Comparison of ENCODE assay signal across 26 mouse cellular contexts in the genomic region with DNA sequence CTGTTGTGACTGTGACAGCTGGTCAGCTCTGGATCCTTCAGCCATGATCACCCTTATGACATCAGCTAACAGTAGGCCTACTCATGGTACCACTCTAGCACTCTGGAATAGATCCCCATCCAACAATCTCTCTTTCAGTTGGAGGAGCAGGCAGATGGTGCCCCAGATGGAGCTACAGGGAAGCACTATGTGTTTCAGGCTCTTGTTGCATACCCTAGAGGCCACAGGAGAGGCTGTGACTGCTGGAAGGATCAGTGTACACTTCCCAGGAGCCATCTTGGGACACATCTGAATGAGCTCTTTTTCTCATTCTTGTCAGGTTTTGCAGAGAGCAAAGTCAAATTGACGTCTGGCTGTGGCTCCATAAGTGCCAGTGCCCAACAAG. TPM values are rescaled to one million over a fixed set of nuclear protein-coding genes. Genes with fewer than 3 reads are reported as not detected.
DNase-seq lines count a peak whose midpoint lies in the region; ATAC-seq and TF ChIP-seq lines count a peak whose summit lies in the region.
"Had no signal": no experiment of that assay in that cellular context is flagged by ENCODE, and none has a peak within 500 bp of the region (broad histone marks: within the 10 kb centered on the region; RNA-seq: fewer than 3 reads in every experiment).

No protein-coding gene starts in this region.

- 61% methylated on average over 1 of the region's 1 CpGs for WGBS in forebrain, embryonic 16.5 days
- WGBS in forebrain, embryonic 12.5 days, result 75% methylated on average over 1 of the region's 1 CpGs
- WGBS in limb, embryonic 10.5 days, result 76% methylated on average over 1 of the region's 1 CpGs

- no peak overlapping the region for H3K4me2 ChIP-seq in forebrain, embryonic 16.5 days (ENCODE audit: low read length)
- no peak overlapping the region for H3K4me2 ChIP-seq in forebrain, embryonic 12.5 days
- H3K4me2 ChIP-seq: limb, embryonic 12.5 days; liver, embryonic 12.5 days had no signal

- no peaks in the 10 kb centered on the region for H3K9me3 ChIP-seq in forebrain, embryonic 16.5 days (ENCODE audit: control insufficient read depth, low read length)
- no peaks in the 10 kb centered on the region for H3K9me3 ChIP-seq in forebrain, embryonic 12.5 days
- H3K9me3 ChIP-seq in limb, embryonic 10.5 days (replicated peaks), result no peaks in the 10 kb centered on the region
- H3K9me3 ChIP-seq: limb, embryonic 12.5 days; liver, embryonic 12.5 days; megakaryocyte, embryonic 14.5 days had no signal

- no peaks in the 10 kb centered on the region for H3K36me3 ChIP-seq in forebrain, embryonic 16.5 days (ENCODE audit: control insufficient read depth, insufficient read depth)
- H3K36me3 ChIP-seq in forebrain, embryonic 12.5 days (replicated peaks), result no peaks in the 10 kb centered on the region
- no peaks in the 10 kb centered on the region for H3K36me3 ChIP-seq in limb, embryonic 10.5 days
- H3K36me3 ChIP-seq: limb, embryonic 12.5 days; liver, embryonic 12.5 days had no signal

- peak overlapping the region; percentile 16; the same call in 1 of the 2 replicates for H3K27ac ChIP-seq in forebrain, embryonic 16.5 days (ENCODE audit: low read length)
- H3K27ac ChIP-seq in forebrain, embryonic 12.5 days, result no peak overlapping the region
- H3K27ac ChIP-seq in limb, embryonic 10.5 days, result 0 out of 2 replicates have a peak overlapping the region, but pooled peaks have one; percentile 37
- H3K27ac ChIP-seq: limb, embryonic 12.5 days; liver, embryonic 12.5 days had no signal

- TF ChIP-seq CTCF in brain, embryonic 14.5 days (IDR thresholded peaks at IDR 0.05; ENCODE audit: borderline replicate concordance, extremely low read depth, insufficient read depth, insufficient read length), result no peak

- no peak for ATAC-seq in forebrain, embryonic 16.5 days
- ATAC-seq in forebrain, embryonic 12.5 days (ENCODE audit: low FRiP score), result no peak
- ATAC-seq: liver, embryonic 12.5 days had no signal

- H3K27me3 ChIP-seq in forebrain, embryonic 16.5 days (replicated peaks; ENCODE audit: control insufficient read depth, insufficient read depth, low read length), result no peaks in the 10 kb centered on the region
- H3K27me3 ChIP-seq in forebrain, embryonic 12.5 days, result no peaks in the 10 kb centered on the region
- peaks cover 17% of the 10 kb centered on the region for H3K27me3 ChIP-seq in limb, embryonic 10.5 days (ENCODE audit: low read depth, poor library complexity, severe bottlenecking)

- no peak for TF ChIP-seq POLR2A in brain, embryonic 14.5 days (IDR thresholded peaks at IDR 0.05; ENCODE audit: borderline replicate concordance, extremely low read depth, insufficient read depth, insufficient read length, poor library complexity, severe bottlenecking)

- H3K4me3 ChIP-seq in forebrain, embryonic 16.5 days (replicated peaks; ENCODE audit: low read length), result no peak overlapping the region
- H3K4me3 ChIP-seq in forebrain, embryonic 12.5 days (replicated peaks), result no peak overlapping the region
- no peak overlapping the region for H3K4me3 ChIP-seq in limb, embryonic 10.5 days
- H3K4me3 ChIP-seq: limb, embryonic 12.5 days; liver, embryonic 12.5 days; megakaryocyte, embryonic 14.5 days had no signal

- DNase-seq in layer of hippocampus, adult 11-12 months (ENCODE audit: low spot score), result peak; percentile 68
- no peak for DNase-seq in layer of hippocampus, adult 9-10 months (ENCODE audit: low spot score)
- DNase-seq in brain, embryonic 14.5 days (ENCODE audit: low read depth), result peak; percentile 49
- DNase-seq in limb, embryonic 10.5 days (ENCODE audit: low spot score), result peak; percentile 26
- no peak for DNase-seq in adrenal gland, postnatal 36 days
- DNase-seq: B cell, adult 2 months; cerebellum, adult 9-11 months; heart, adult 18-20 months; heart, postnatal 36 days; kidney, adult 2 months; kidney, postnatal 14 days; lung, adult 2 months; right cerebral cortex, postnatal 25 days; thymus, adult 2 months had no signal

- H3K9ac ChIP-seq in forebrain, embryonic 16.5 days (replicated peaks; ENCODE audit: low read depth, low read length), result no peak overlapping the region
- H3K9ac ChIP-seq in forebrain, embryonic 12.5 days, result no peak overlapping the region
- H3K9ac ChIP-seq: limb, embryonic 12.5 days; liver, embryonic 12.5 days had no signal

- H3K4me1 ChIP-seq in forebrain, embryonic 16.5 days (replicated peaks; ENCODE audit: control insufficient read depth, insufficient read depth, low read length), result peaks cover 27% of the 10 kb centered on the region
- peaks cover 68% of the 10 kb centered on the region for H3K4me1 ChIP-seq in forebrain, embryonic 12.5 days
- H3K4me1 ChIP-seq in limb, embryonic 10.5 days, result peaks cover 55% of the 10 kb centered on the region

RNA-seq across cellular contexts. Expression of gene Nrarp, which starts 8.8 kb away (rescaled TPM):
- polyA plus RNA-seq in forebrain, embryonic 16.5 days (2015; fragmentation: Nextera tagmentation; extraction: Ambion mirVana), result 15.8 and 22.0 TPM in 2 replicates
- 76.8 and 81.0 TPM in 2 replicates for polyA plus RNA-seq in forebrain, embryonic 12.5 days (2016; fragmentation: Nextera tagmentation; extraction: Ambion mirVana)
- 50.0 and 58.5 TPM in 2 replicates for polyA plus RNA-seq in brain, embryonic 14.5 days (2012; rRNA removed)
- 7.9 and 10.3 TPM in 2 replicates for polyA plus RNA-seq in limb, embryonic 10.5 days (2016; fragmentation: Nextera tagmentation; extraction: Ambion mirVana)
- total RNA-seq in adrenal gland, postnatal 36 days (2021), result 1 to 10 TPM; 2.1 to 2.3 TPM

RNA-seq across cellular contexts. Expression of gene Tor4a, which starts 24.9 kb away (rescaled TPM):
- polyA plus RNA-seq in forebrain, embryonic 16.5 days (2015; fragmentation: Nextera tagmentation; extraction: Ambion mirVana), result 0.85 and 1.6 TPM in 2 replicates
- 0.62 and 1.0 TPM in 2 replicates for polyA plus RNA-seq in forebrain, embryonic 12.5 days (2016; fragmentation: Nextera tagmentation; extraction: Ambion mirVana)
- 1.9 and 2.0 TPM in 2 replicates for polyA plus RNA-seq in brain, embryonic 14.5 days (2012; rRNA removed)
- polyA plus RNA-seq in limb, embryonic 10.5 days (2016; fragmentation: Nextera tagmentation; extraction: Ambion mirVana), result 3.2 TPM in 2 replicates
- 10 to 100 TPM; 14.0 to 24.8 TPM for total RNA-seq in adrenal gland, postnatal 36 days (2021)

RNA-seq across cellular contexts. Expression of gene Nelfb, which starts 39.5 kb away (rescaled TPM):
- polyA plus RNA-seq in forebrain, embryonic 16.5 days (2015; fragmentation: Nextera tagmentation; extraction: Ambion mirVana), result 91.7 and 101 TPM in 2 replicates
- 106 and 111 TPM in 2 replicates for polyA plus RNA-seq in forebrain, embryonic 12.5 days (2016; fragmentation: Nextera tagmentation; extraction: Ambion mirVana)
- polyA plus RNA-seq in brain, embryonic 14.5 days (2012; rRNA removed), result 78.9 and 91.3 TPM in 2 replicates
- polyA plus RNA-seq in limb, embryonic 10.5 days (2016; fragmentation: Nextera tagmentation; extraction: Ambion mirVana), result 129 and 137 TPM in 2 replicates
- 10 to 100 TPM; 54.8 to 57.2 TPM for total RNA-seq in adrenal gland, postnatal 36 days (2021)

RNA-seq across cellular contexts. Expression of gene Stpg3, which starts 42.7 kb away (rescaled TPM):
- polyA plus RNA-seq in forebrain, embryonic 16.5 days (2015; fragmentation: Nextera tagmentation; extraction: Ambion mirVana), result not detected in 2 replicates
- not detected in 2 replicates for polyA plus RNA-seq in forebrain, embryonic 12.5 days (2016; fragmentation: Nextera tagmentation; extraction: Ambion mirVana)
- polyA plus RNA-seq in brain, embryonic 14.5 days (2012; rRNA removed), result not detected in 2 replicates
- 0.14 TPM in 1 of 2 replicates, not detected in the other for polyA plus RNA-seq in limb, embryonic 10.5 days (2016; fragmentation: Nextera tagmentation; extraction: Ambion mirVana)
- total RNA-seq in adrenal gland, postnatal 36 days (2021), result not detected
- total RNA-seq: adrenal gland, adult 18-20 months; gastrocnemius, adult 8-10 months; heart, adult 18-20 months; heart, postnatal 36 days; layer of hippocampus, postnatal 14 days had no signal
- polyA plus RNA-seq: heart, embryonic 14.5 days; limb, embryonic 12.5 days; liver, embryonic 12.5 days; lung, adult 2 months; neural tube, embryonic 14.5 days; spleen, adult 2 months; stomach, embryonic 14.5 days had no signal

RNA-seq across cellular contexts. Expression of gene Fam166a, which starts 46.8 kb away (rescaled TPM):
- not detected in 2 replicates for polyA plus RNA-seq in forebrain, embryonic 16.5 days (2015; fragmentation: Nextera tagmentation; extraction: Ambion mirVana)
- polyA plus RNA-seq in forebrain, embryonic 12.5 days (2016; fragmentation: Nextera tagmentation; extraction: Ambion mirVana), result 0.46 and 0.87 TPM in 2 replicates
- polyA plus RNA-seq in brain, embryonic 14.5 days (2012; rRNA removed), result 0.10 and 0.14 TPM in 2 replicates
- 1.0 TPM in 1 of 2 replicates, not detected in the other for polyA plus RNA-seq in limb, embryonic 10.5 days (2016; fragmentation: Nextera tagmentation; extraction: Ambion mirVana)
- total RNA-seq in adrenal gland, postnatal 36 days (2021), result not detected
- total RNA-seq: adrenal gland, adult 18-20 months; gastrocnemius, adult 8-10 months; heart, adult 18-20 months; heart, postnatal 36 days; layer of hippocampus, postnatal 14 days had no signal
- polyA plus RNA-seq: limb, embryonic 12.5 days; liver, embryonic 12.5 days; stomach, embryonic 14.5 days had no signal

Comparison
In these comparisons a context has a peak if more than half of its experiments do, and no peak if none do; other contexts are left out.
1. DNase-seq: peak in layer of hippocampus, adult 11-12 months (single experiment), brain, embryonic 14.5 days (single experiment) and limb, embryonic 10.5 days (single experiment); none in layer of hippocampus, adult 9-10 months (single experiment) and adrenal gland, postnatal 36 days (0 of 2).